Mouse (Mus musculus) spleen, adult 2 months (tissue): ENCODE data around the gene Fgfr2.
"Not testable (repeated sequence)": the region's sequence is repeated elsewhere in the genome, so short reads cannot be mapped to it uniquely, and the experiment has no call there.

Experiments
- CTCF ChIP-seq: fragments of 200-500 bp; IDR thresholded peaks from 2 replicates; pipeline ENCODE4 v1.5.1; 2011; ENCODE audit warnings: mild to moderate bottlenecking, inconsistent platforms; ENCODE audit not compliant: insufficient read depth, insufficient read length, insufficient replicate concordance; ENCODE audit errors: extremely low read depth
- POLR2A ChIP-seq: fragments of 200-500 bp; IDR thresholded peaks from 2 replicates; pipeline ENCODE4 v1.6.1; 2011; ENCODE audit warnings: low read depth, low read length, inconsistent platforms

GRCm38 (mm10) chr7:132662831-132663230 is 460.3 kb downstream of the Fgfr2 start:
- not testable (repeated sequence) for TF ChIP-seq CTCF, POLR2A
